Comparison of ENCODE assay signal across 9 mouse cellular contexts in genomic region chr16:18416094-18416761, GRCm38 (mm10). TPM values are rescaled to one million over a fixed set of nuclear protein-coding genes. Genes with fewer than 3 reads are reported as not detected.
DNase-seq lines count a peak whose midpoint lies in the region; ATAC-seq and TF ChIP-seq lines count a peak whose summit lies in the region.
"Had no signal": no experiment of that assay in that cellular context is flagged by ENCODE, and none has a peak within 500 bp of the region (broad histone marks: within the 10 kb centered on the region; RNA-seq: fewer than 3 reads in every experiment).

No protein-coding gene starts in this region.

- H3K36me3 ChIP-seq in intestine, embryonic 16.5 days (ENCODE audit: control insufficient read depth, insufficient read depth, low read length), result peaks cover 1% of the 10 kb centered on the region; the same call in 1 of the 2 replicates

- no peak overlapping the region for H3K9ac ChIP-seq in intestine, embryonic 16.5 days (ENCODE audit: low read depth, low read length)
- H3K9ac ChIP-seq: liver, embryonic 14.5 days had no signal

- 55% methylated on average over 18 of the region's 18 CpGs for WGBS in intestine, embryonic 16.5 days

- ATAC-seq in intestine, embryonic 16.5 days, result peak; percentile 41
- ATAC-seq in megakaryocyte-erythroid progenitor cell, adult 5-6 weeks (replicated peaks; ENCODE audit: low FRiP score, low TSS enrichment, poor library complexity, severe bottlenecking), result no peak

- H3K4me1 ChIP-seq in intestine, embryonic 16.5 days (ENCODE audit: control insufficient read depth, insufficient read depth, low read length), result peaks cover 12% of the 10 kb centered on the region; the same call in 1 of the 2 replicates

- H3K4me3 ChIP-seq in layer of hippocampus, adult 2 months, result peak overlapping the region; percentile 1; the same call in 1 of the 2 replicates
- no peak overlapping the region for H3K4me3 ChIP-seq in intestine, embryonic 16.5 days (ENCODE audit: low read length)

- TF ChIP-seq CTCF in layer of hippocampus, adult 2 months (conservative IDR thresholded peaks at IDR 0.05), result no peak

- no peak overlapping the region for H3K4me2 ChIP-seq in intestine, embryonic 16.5 days (ENCODE audit: low read depth, low read length)

- peak in 1 of 2 experiments; percentile 70 for DNase-seq in layer of hippocampus, adult 2 months (ENCODE audit: low spot score in 2 of 2)
- no peak for DNase-seq in layer of hippocampus, postnatal 25 days (ENCODE audit: extremely low spot score in 1 of 2, low spot score in 1 of 2)
- DNase-seq in NIH3T3 (ENCODE audit: low read depth), result peak; percentile 96
- DNase-seq in gastrocnemius, postnatal 25 days, result peak; percentile 59
- DNase-seq in lung, postnatal 10 days, result peak; percentile 87
- peak; percentile 62 to 68 for DNase-seq in urinary bladder, postnatal 36 days (ENCODE audit: low spot score in 2 of 2)

- peak overlapping the region; percentile 90 for H3K27ac ChIP-seq in layer of hippocampus, adult 2 months
- peak overlapping the region; percentile 33 for H3K27ac ChIP-seq in intestine, embryonic 16.5 days (ENCODE audit: low read length)
- H3K27ac ChIP-seq: liver, embryonic 14.5 days had no signal

- no peaks in the 10 kb centered on the region for H3K27me3 ChIP-seq in intestine, embryonic 16.5 days (replicated peaks; ENCODE audit: control insufficient read depth, insufficient read depth, low read length)

- H3K9me3 ChIP-seq in intestine, embryonic 16.5 days (ENCODE audit: control insufficient read depth, low read length), result no peaks in the 10 kb centered on the region

RNA-seq across cellular contexts. Expression of gene Txnrd2, which starts 10.0 kb away (rescaled TPM):
- 10 to 100 TPM; 19.7 to 21.4 TPM for total RNA-seq in layer of hippocampus, adult 2 months (2021)
- 10 to 100 TPM; 19.1 to 21.8 TPM for total RNA-seq in layer of hippocampus, postnatal 25 days (2021)
- 10 to 100 TPM; 16.0 to 16.9 TPM for total RNA-seq in gastrocnemius, postnatal 25 days (2021)
- 28.4 and 29.8 TPM in 2 replicates for polyA plus RNA-seq in intestine, embryonic 16.5 days (2015; fragmentation: Nextera tagmentation; extraction: Ambion mirVana)
- 75.4 and 82.3 TPM in 2 replicates for total RNA-seq in megakaryocyte-erythroid progenitor cell, adult 5-6 weeks (2014; fragmentation: Nextera tagmentation)
- 97.2 and 145 TPM in 2 replicates for total RNA-seq in megakaryocyte-erythroid progenitor cell, adult 5-6 weeks (2017)

RNA-seq across cellular contexts. Expression of gene Comt, which starts 10.4 kb away (rescaled TPM):
- total RNA-seq in layer of hippocampus, adult 2 months (2021), result 10 to 100 TPM; 74.6 to 75.1 TPM
- 10 to 100 TPM; 71.8 to 81.3 TPM for total RNA-seq in layer of hippocampus, postnatal 25 days (2021)
- 10 to 100 TPM; 33.3 to 44.8 TPM for total RNA-seq in gastrocnemius, postnatal 25 days (2021)
- 109 and 110 TPM in 2 replicates for polyA plus RNA-seq in intestine, embryonic 16.5 days (2015; fragmentation: Nextera tagmentation; extraction: Ambion mirVana)
- 84.0 and 105 TPM in 2 replicates for total RNA-seq in megakaryocyte-erythroid progenitor cell, adult 5-6 weeks (2014; fragmentation: Nextera tagmentation)
- 56.1 and 59.7 TPM in 2 replicates for total RNA-seq in megakaryocyte-erythroid progenitor cell, adult 5-6 weeks (2017)

Comparison
In these comparisons a context has a peak if more than half of its experiments do, and no peak if none do; other contexts are left out.
1. DNase-seq: peak in NIH3T3 (single experiment), gastrocnemius, postnatal 25 days (single experiment), lung, postnatal 10 days (single experiment) and urinary bladder, postnatal 36 days (2 of 2); none in layer of hippocampus, postnatal 25 days (0 of 2).